Mouse (Mus musculus) ES-Bruce4 (cell line): ENCODE measurements around the gene Apaf1.
A peak's percentile ranks its signal among the peaks of the same experiment; 100 is the strongest.

Source experiments
- CTCF ChIP-seq: IDR thresholded peaks from one replicate; pipeline ENCODE4 v1.8.1; 2011; ENCODE audit warnings: low read depth, low read length
- EP300 ChIP-seq: IDR thresholded peaks from 2 replicates; pipeline ENCODE4 v1.6.1; 2011; ENCODE audit warnings: low read depth, low read length; ENCODE audit not compliant: insufficient read depth
- POLR2A ChIP-seq: IDR thresholded peaks from one replicate; pipeline ENCODE4 v1.8.1; 2011; ENCODE audit warnings: low read length; ENCODE audit not compliant: insufficient read depth

DNA sequence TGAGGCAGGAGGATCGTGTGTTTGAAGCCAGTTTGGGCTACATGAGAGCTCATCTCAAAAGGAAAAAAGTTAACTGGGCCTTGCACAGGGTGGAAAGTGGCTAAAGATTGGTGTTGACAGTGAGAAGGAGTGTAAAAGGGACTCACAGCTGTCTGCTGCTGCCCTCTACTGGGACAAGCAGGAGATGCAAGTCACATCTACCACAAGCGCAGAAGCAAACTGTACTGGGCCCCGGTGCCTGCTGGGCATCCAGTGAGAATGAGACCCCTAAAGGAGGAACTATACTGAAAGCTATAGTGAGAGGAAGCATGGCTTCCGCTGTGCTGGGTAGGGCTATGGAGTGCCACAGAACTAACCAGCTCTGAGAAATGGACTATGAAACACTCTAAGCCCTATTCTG, 50.2 kb downstream of the Apaf1 start:
- TF ChIP-seq POLR2A (no peak), CTCF (peak; percentile 92), EP300 (no peak)
